Mouse (Mus musculus): ENCODE measurements around the gene Slc9a1.

DNA sequence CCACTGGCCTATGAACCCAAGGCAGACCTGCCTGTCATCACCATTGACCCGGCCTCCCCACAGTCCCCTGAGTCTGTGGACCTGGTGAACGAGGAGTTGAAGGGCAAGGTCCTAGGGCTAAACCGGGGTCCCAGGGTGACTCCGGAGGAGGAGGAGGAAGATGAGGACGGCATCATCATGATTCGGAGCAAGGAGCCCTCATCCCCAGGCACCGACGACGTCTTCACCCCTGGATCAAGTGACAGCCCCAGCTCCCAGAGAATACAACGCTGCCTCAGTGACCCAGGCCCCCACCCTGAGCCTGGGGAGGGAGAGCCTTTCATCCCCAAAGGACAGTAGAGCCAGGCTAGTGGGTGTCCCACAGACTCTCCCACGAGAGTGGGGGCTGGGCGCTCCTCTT is 52.5 kb downstream of the Slc9a1 start:
- TF ChIP-seq CTCF (IDR thresholded peaks at IDR 0.05; ENCODE audit: extremely low read depth, insufficient read depth, low read length) (no peak), POLR2A (IDR thresholded peaks at IDR 0.05; ENCODE audit: extremely low read depth, insufficient read depth, low read length) (no peak)

Measured in cortical plate, adult 2 months (tissue).